Mouse (Mus musculus) spleen, adult 2 months (tissue): ENCODE data around the gene Sipa1l2. TPM values are rescaled to one million over a fixed set of nuclear protein-coding genes. Genes with fewer than 3 reads are reported as not detected.

Experiments used
- DNase-seq, 2 experiments: peaks; one replicate each; pipeline versions ENCODE4 v3.0.0 to v3.0.0-alpha.2; 2012 to 2021; ENCODE audit warnings: low spot score in 2 of 2, low read depth in 1 of 2
- H3K27ac ChIP-seq: fragments of 200-500 bp; 2 replicates; pipeline ENCODE4 v1.5.1; 2012; ENCODE audit warnings: low read length, inconsistent platforms; ENCODE audit not compliant: insufficient read depth
- H3K27me3 ChIP-seq: fragments of 200-500 bp; 2 replicates; pipeline ENCODE4 v1.6.1; 2012; ENCODE audit warnings: mild to moderate bottlenecking, moderate library complexity, low read length, inconsistent platforms; ENCODE audit not compliant: control insufficient read depth, insufficient read depth
- H3K36me3 ChIP-seq: fragments of 200-500 bp; 2 replicates; pipeline ENCODE4 v1.6.1; 2012; ENCODE audit warnings: mild to moderate bottlenecking, low read length, inconsistent platforms; ENCODE audit not compliant: control insufficient read depth, insufficient read depth
- H3K4me1 ChIP-seq: fragments of 200-500 bp; 2 replicates; pipeline ENCODE4 v1.6.1; 2011; ENCODE audit warnings: inconsistent platforms; ENCODE audit not compliant: control insufficient read depth, insufficient read depth, insufficient read length
- H3K4me3 ChIP-seq: fragments of 200-500 bp; 2 replicates; pipeline ENCODE4 v1.5.1; 2011; ENCODE audit warnings: mild to moderate bottlenecking, inconsistent platforms; ENCODE audit not compliant: insufficient read depth, insufficient read length; ENCODE audit errors: extremely low read depth
- CTCF ChIP-seq: fragments of 200-500 bp; IDR thresholded peaks from 2 replicates; pipeline ENCODE4 v1.5.1; 2011; ENCODE audit warnings: mild to moderate bottlenecking, inconsistent platforms; ENCODE audit not compliant: insufficient read depth, insufficient read length, insufficient replicate concordance; ENCODE audit errors: extremely low read depth
- POLR2A ChIP-seq: fragments of 200-500 bp; IDR thresholded peaks from 2 replicates; pipeline ENCODE4 v1.6.1; 2011; ENCODE audit warnings: low read depth, low read length, inconsistent platforms
- WGBS: fragments of 180-500 bp; shearing (Covaris S2); methylation state at CpG from one replicate; pipeline ENCODE4 v1.1.7; 2018; 5-methylcytosine and 5-hydroxymethylcytosine counted together
- polyA plus RNA-seq: library from polyadenylated mRNA; depleted of rRNA; stranded (reverse); fragments of >200 nt; gene quantifications from 2 replicates; pipeline ENCODE4 v1.2.3, GENCODE M21; 2012

The Sipa1l2 gene
- polyA plus RNA-seq, 1 experiment: 9.7 TPM

DNA sequence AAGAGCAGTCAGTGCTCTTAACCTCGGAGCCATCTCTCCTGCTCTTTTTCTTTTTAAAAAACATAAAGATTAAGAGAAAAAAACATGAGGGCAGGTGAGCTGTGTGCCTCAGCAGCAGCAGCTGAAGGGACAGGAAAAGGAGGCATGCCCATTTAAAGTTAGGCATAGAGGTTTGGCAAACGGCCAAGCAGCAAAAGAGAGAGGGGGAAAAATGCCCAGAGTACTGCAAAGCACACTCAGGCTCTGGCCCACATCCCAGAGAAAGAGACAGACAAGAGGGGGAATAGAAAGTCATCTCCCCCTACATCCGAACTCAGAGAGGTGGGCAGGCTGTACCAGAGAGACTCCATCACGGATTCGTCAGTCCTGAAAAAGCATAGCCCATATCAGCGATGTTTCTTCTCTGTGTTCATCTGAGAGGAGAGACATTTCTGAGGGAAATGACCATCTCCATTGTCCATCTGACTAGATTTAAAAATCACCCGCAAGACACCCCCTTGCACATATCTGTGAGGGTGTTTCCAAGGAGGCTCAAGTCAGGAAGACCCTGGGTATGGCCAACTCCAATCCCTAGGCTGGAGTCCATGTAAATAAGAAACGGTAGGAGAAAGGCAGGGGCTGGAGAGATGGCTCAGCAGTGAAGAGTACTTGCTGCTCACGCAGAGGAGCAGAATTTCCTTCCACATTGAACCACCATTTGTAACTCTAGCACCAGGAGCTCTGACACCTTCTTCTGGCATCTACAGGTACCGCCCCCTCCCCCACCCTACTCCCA lies 41.6 kb upstream of the Sipa1l2 start:
- 87% methylated on average over 10 of the region's 10 CpGs for WGBS
- H3K36me3 ChIP-seq: no peaks in the 10 kb centered on the region

DNA sequence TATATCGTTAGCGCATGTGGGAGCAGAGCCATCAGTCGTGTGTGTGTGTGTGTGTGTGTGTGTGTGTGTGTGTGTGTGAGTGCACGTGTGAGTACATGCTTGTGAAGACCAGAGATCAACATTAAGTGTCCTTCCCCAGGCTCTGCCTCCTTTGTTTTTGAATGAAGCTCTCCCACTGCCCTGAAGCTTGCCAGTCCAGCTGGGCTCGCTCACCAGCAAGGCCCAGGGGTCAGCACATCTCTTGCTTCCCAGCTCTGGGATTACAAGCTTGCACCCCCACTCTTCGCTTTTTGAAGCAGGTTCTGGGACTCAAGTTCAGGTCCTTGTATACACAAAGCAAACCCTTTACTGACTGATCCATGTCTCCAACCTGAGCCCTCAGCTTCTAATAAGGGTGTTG lies 40.1 kb upstream of the Sipa1l2 start:
- DNase-seq: no peak
- Histone ChIP-seq H3K27me3 (no peaks in the 10 kb centered on the region), H3K4me3 (no peak overlapping the region), H3K36me3 (no peaks in the 10 kb centered on the region), H3K4me1 (no peaks in the 10 kb centered on the region), H3K27ac (no peak overlapping the region)
- TF ChIP-seq CTCF: no peak
- no peak for TF ChIP-seq POLR2A
- 98% methylated on average over 6 of the region's 6 CpGs for WGBS

More for the DNA sequence above, 41.6 kb upstream of the Sipa1l2 start:
- no peaks in the 10 kb centered on the region for H3K4me1 ChIP-seq
- no peak overlapping the region for H3K27ac ChIP-seq
- H3K4me3 ChIP-seq: no peak overlapping the region
- no peaks in the 10 kb centered on the region for H3K27me3 ChIP-seq
- no peak for DNase-seq
- TF ChIP-seq POLR2A (no peak), CTCF (no peak)

DNA sequence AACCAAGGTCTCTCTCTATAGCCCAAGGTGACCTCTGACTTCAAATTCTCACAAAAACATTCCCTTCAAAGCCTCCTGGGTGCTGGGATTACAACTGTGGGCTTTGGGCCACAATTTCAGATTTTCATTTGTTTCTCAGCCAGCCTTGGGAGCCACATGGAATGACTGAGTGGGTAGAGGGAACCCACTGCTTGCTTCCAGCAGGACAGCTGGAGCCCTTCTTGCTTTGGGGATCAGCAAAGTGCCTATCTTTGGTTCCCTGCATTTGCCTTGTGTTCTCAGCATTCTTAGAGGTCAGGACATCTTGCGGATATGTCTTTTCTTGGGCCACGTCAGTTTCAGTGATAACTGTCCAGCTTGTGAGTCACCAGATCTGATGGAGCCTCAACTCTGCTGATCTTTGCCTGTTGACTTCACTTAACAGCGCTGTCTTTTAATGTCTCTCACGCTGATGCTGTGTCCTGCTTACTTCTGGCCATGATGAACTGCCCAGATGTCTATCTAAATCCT lies 38.2 kb upstream of the Sipa1l2 start:
- H3K4me3 ChIP-seq: no peak overlapping the region
- no peaks in the 10 kb centered on the region; the same call in 1 of the 2 replicates for H3K4me1 ChIP-seq
- TF ChIP-seq CTCF: no peak
- no peak for TF ChIP-seq POLR2A
- no peaks in the 10 kb centered on the region for H3K36me3 ChIP-seq
- no peaks in the 10 kb centered on the region for H3K27me3 ChIP-seq
- no peak overlapping the region for H3K27ac ChIP-seq
- DNase-seq: no peak
- 84% methylated on average over 4 of the region's 4 CpGs for WGBS

DNA sequence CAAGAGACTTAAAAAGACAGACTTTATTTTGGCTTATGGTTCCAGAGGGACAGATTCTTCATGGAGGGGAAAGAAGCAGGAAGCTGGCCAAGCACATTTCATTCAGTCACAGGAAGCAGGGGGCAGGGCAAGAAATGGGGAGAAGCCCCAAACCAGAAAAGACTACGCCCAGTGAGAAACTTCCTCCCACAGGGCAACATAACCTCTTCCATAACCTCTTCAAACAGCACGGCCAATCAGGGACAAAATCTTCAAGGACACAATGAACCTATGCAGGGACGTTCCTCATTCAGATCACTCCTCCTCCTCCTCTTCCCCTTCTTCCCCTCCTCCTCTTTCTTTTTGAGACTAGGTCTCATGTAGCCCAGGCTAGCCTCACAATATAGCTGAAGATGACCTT lies 37.3 kb upstream of the Sipa1l2 start:
- H3K36me3 ChIP-seq: no peaks in the 10 kb centered on the region
- DNase-seq: no peak
- H3K27me3 ChIP-seq: no peaks in the 10 kb centered on the region
- no peak overlapping the region for H3K4me3 ChIP-seq
- no peak overlapping the region for H3K27ac ChIP-seq
- WGBS: 37% methylated on average over 3 of the region's 3 CpGs
- no peak for TF ChIP-seq POLR2A
- TF ChIP-seq CTCF: no peak
- no peaks in the 10 kb centered on the region; the same call in 1 of the 2 replicates for H3K4me1 ChIP-seq

DNA sequence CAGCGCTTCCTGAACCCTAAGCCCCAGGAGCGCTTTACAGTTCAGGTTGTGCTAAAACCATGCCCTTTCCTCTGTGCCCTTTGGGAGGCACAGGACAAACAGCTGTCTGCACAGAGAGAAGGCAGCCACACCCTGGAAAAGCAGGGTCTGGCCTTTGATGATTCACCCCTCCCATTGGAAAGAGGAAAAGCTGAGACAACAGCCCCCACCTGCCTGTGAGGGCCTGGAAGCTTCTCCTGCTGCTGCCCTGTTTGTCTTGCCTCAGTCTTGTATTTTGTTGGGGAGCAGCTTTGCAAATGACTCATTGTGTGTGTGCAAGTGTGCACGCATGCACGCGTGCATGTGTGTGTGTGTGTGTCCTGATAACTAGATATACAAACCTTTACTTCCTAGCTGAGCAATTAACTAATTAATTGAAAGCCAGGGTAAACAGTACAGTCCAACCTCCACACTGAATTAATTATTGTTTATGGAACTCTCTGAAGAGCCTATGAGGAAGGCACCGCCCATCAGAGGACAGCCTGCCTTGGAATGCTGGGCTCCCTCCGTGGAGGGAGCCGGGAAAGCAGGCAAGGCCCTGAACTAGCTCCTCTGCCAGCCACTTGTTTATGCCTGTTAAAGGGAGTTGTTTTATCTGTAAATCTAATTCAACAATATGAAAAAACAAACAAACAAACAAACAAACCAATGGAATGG lies 35.4 kb upstream of the Sipa1l2 start:
- DNase-seq: no peak
- 89% methylated on average over 8 of the region's 8 CpGs for WGBS
- Histone ChIP-seq H3K4me3 (no peak overlapping the region), H3K27me3 (no peaks in the 10 kb centered on the region), H3K4me1 (no peaks in the 10 kb centered on the region; the same call in 1 of the 2 replicates), H3K36me3 (no peaks in the 10 kb centered on the region), H3K27ac (no peak overlapping the region)
- TF ChIP-seq CTCF: no peak
- TF ChIP-seq POLR2A: no peak

DNA sequence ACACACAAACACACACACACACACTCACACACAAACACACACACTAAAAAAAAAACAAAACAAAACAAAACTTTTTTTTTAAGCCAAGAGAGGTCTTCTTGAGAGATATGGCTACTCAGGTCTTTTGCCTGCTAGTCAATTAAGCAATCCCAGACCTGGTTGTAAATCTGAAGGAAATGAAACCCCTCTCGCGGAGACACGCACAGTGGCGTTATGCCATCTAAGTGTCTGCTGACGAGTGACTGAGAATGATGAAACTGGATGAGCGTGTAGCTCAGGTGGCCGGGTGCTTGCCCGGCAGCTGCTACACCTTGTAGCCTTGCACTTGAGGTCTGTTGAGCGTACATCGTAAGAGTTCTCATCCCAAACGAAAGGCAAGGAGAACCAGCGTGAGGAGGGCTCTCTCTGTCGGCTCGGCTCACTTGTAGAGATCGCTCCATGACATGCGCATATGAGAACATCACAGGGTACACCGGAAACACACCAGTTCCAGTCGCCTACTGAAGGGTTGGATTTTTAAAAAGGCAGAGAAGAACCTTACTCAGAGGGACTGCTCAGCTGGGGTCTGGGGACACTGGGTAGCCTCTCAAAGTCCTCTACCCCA lies 34.7 kb upstream of the Sipa1l2 start:
- H3K36me3 ChIP-seq: no peaks in the 10 kb centered on the region
- no peaks in the 10 kb centered on the region; the same call in 1 of the 2 replicates for H3K4me1 ChIP-seq
- no peak overlapping the region for H3K27ac ChIP-seq
- DNase-seq: no peak
- WGBS: 85% methylated on average over 18 of the region's 18 CpGs
- no peak for TF ChIP-seq CTCF
- TF ChIP-seq POLR2A: no peak
- no peak overlapping the region for H3K4me3 ChIP-seq
- H3K27me3 ChIP-seq: no peaks in the 10 kb centered on the region
